Mouse (Mus musculus) myocyte (in vitro differentiated cells): ENCODE data around the gene Prpf6.

Experiments
- MAX ChIP-seq: IDR thresholded peaks from one replicate; pipeline ENCODE4 v1.6.1; 2011; ENCODE audit warnings: low read depth, mild to moderate bottlenecking, control low read depth
- POLR2A ChIP-seq: IDR thresholded peaks from one replicate; pipeline ENCODE4 v1.6.1; 2011; ENCODE audit warnings: low read depth, mild to moderate bottlenecking, control low read depth, moderate library complexity; ENCODE audit not compliant: insufficient read length
- POLR2AphosphoS2 ChIP-seq: IDR thresholded peaks from one replicate; pipeline ENCODE4 v1.6.1; 2011; ENCODE audit warnings: low read depth, control low read depth; ENCODE audit not compliant: insufficient read length

GRCm38 (mm10) chr2:181676424-181676823, 84.8 kb downstream of the Prpf6 start:
- TF ChIP-seq POLR2A (no peak), MAX (no peak), POLR2AphosphoS2 (no peak)
